Mouse (Mus musculus) hematopoietic multipotent progenitor cell, adult 10-12 weeks (in vitro differentiated cells): ENCODE measurements around the gene 4921511C20Rik. TPM values are rescaled to one million over a fixed set of nuclear protein-coding genes. Genes with fewer than 3 reads are reported as not detected.

Experiments used
- polyA plus RNA-seq: library from polyadenylated mRNA; stranded (reverse); fragments of >175 nt; gene quantifications from 2 replicates; pipeline ENCODE4 v1.2.3, GENCODE M21; 2012; ENCODE audit warnings: low replicate concordance

The 4921511C20Rik gene
- polyA plus RNA-seq, result not detected in 2 replicates

GRCm38 (mm10) chrX:127393993-127394392 is at the start of gene 4921511C20Rik:
Gene 4921511C20Rik, plus strand, starts transcription at chrX:127394293.

